Mouse (Mus musculus): ENCODE measurements around the gene Tuba1a. TPM values are rescaled to one million over a fixed set of nuclear protein-coding genes. Genes with fewer than 3 reads are reported as not detected.
A peak's percentile ranks its signal among the peaks of the same experiment; 100 is the strongest.

Gene Tuba1a
- polyA plus RNA-seq, 1 experiment from 2014 or later = 1,237 TPM

- no peaks in the 10 kb centered on the region for H3K36me3 ChIP-seq (ENCODE audit: control insufficient read depth, insufficient read depth, low read length)
- peaks cover 60% of the 10 kb centered on the region for H3K4me1 ChIP-seq (ENCODE audit: control insufficient read depth, insufficient read depth, low read length)
- H3K9me3 ChIP-seq (replicated peaks; ENCODE audit: control insufficient read depth, low read length) = no peaks in the 10 kb centered on the region
- peak overlapping the region; percentile 94 for H3K27ac ChIP-seq (ENCODE audit: low read depth, low read length)
- 4% methylated on average over 11 of the region's 11 CpGs for WGBS (ENCODE audit: insufficient replicate concordance)
- H3K4me3 ChIP-seq (ENCODE audit: low read depth, low read length) = no peak overlapping the region
- no peak for ATAC-seq (replicated peaks; ENCODE audit: insufficient number of reproducible peaks, low FRiP score, low TSS enrichment)
- H3K9ac ChIP-seq (ENCODE audit: low read depth, low read length) = no peak overlapping the region
- no peak overlapping the region; the same call in 1 of the 2 replicates for H3K4me2 ChIP-seq
- no peaks in the 10 kb centered on the region for H3K27me3 ChIP-seq (ENCODE audit: control insufficient read depth, insufficient read depth, low read length)
Observed at GRCm38 (mm10) chr15:98993865-98994264, 40.4 kb upstream of the Tuba1a start.

GRCm38 (mm10) chr15:98993093-98993793, 39.7 kb upstream of the Tuba1a start:
- 6% methylated on average over 35 of the region's 35 CpGs for WGBS (ENCODE audit: insufficient replicate concordance)
- peaks cover 57% of the 10 kb centered on the region for H3K4me1 ChIP-seq (ENCODE audit: control insufficient read depth, insufficient read depth, low read length)
- H3K9me3 ChIP-seq (replicated peaks; ENCODE audit: control insufficient read depth, low read length) = no peaks in the 10 kb centered on the region
- no peaks in the 10 kb centered on the region for H3K27me3 ChIP-seq (ENCODE audit: control insufficient read depth, insufficient read depth, low read length)
- no peaks in the 10 kb centered on the region for H3K36me3 ChIP-seq (ENCODE audit: control insufficient read depth, insufficient read depth, low read length)
- peak overlapping the region; percentile 39 for H3K4me3 ChIP-seq (ENCODE audit: low read depth, low read length)
- peak overlapping the region; percentile 94 for H3K27ac ChIP-seq (ENCODE audit: low read depth, low read length)
- ATAC-seq (replicated peaks; ENCODE audit: insufficient number of reproducible peaks, low FRiP score, low TSS enrichment) = peak; percentile 81
- peak overlapping the region; percentile 66 for H3K4me2 ChIP-seq
- H3K9ac ChIP-seq (ENCODE audit: low read depth, low read length) = peak overlapping the region; percentile 69

GRCm38 (mm10) chr15:98992086-98992912, 38.8 kb upstream of the Tuba1a start:
- H3K4me1 ChIP-seq (ENCODE audit: control insufficient read depth, insufficient read depth, low read length) = peaks cover 57% of the 10 kb centered on the region
- peak overlapping the region; percentile 39 for H3K4me3 ChIP-seq (ENCODE audit: low read depth, low read length)
- WGBS (ENCODE audit: insufficient replicate concordance) = 32% methylated on average over 17 of the region's 17 CpGs
- H3K4me2 ChIP-seq = peak overlapping the region; percentile 66
- H3K27ac ChIP-seq (ENCODE audit: low read depth, low read length) = peak overlapping the region; percentile 94
- H3K27me3 ChIP-seq (ENCODE audit: control insufficient read depth, insufficient read depth, low read length) = no peaks in the 10 kb centered on the region
- no peaks in the 10 kb centered on the region for H3K9me3 ChIP-seq (replicated peaks; ENCODE audit: control insufficient read depth, low read length)
- H3K36me3 ChIP-seq (ENCODE audit: control insufficient read depth, insufficient read depth, low read length) = no peaks in the 10 kb centered on the region
- ATAC-seq (replicated peaks; ENCODE audit: insufficient number of reproducible peaks, low FRiP score, low TSS enrichment) = no peak
- H3K9ac ChIP-seq (ENCODE audit: low read depth, low read length) = peak overlapping the region; percentile 69

- no peaks in the 10 kb centered on the region for H3K27me3 ChIP-seq (ENCODE audit: control insufficient read depth, insufficient read depth, low read length)
- peak overlapping the region; percentile 39 for H3K4me2 ChIP-seq
- no peaks in the 10 kb centered on the region for H3K36me3 ChIP-seq (ENCODE audit: control insufficient read depth, insufficient read depth, low read length)
- no peak overlapping the region for H3K4me3 ChIP-seq (ENCODE audit: low read depth, low read length)
- WGBS (ENCODE audit: insufficient replicate concordance) = 34% methylated on average over 9 of the region's 9 CpGs
- peaks cover 57% of the 10 kb centered on the region for H3K4me1 ChIP-seq (ENCODE audit: control insufficient read depth, insufficient read depth, low read length)
- peak overlapping the region; percentile 60; the same call in 1 of the 2 replicates for H3K9ac ChIP-seq (ENCODE audit: low read depth, low read length)
- no peak for ATAC-seq (replicated peaks; ENCODE audit: insufficient number of reproducible peaks, low FRiP score, low TSS enrichment)
- peak overlapping the region; percentile 38; the same call in 1 of the 2 replicates for H3K27ac ChIP-seq (ENCODE audit: low read depth, low read length)
- no peaks in the 10 kb centered on the region for H3K9me3 ChIP-seq (replicated peaks; ENCODE audit: control insufficient read depth, low read length)
Observed at GRCm38 (mm10) chr15:98991540-98992050, 38.1 kb upstream of the Tuba1a start.

DNA sequence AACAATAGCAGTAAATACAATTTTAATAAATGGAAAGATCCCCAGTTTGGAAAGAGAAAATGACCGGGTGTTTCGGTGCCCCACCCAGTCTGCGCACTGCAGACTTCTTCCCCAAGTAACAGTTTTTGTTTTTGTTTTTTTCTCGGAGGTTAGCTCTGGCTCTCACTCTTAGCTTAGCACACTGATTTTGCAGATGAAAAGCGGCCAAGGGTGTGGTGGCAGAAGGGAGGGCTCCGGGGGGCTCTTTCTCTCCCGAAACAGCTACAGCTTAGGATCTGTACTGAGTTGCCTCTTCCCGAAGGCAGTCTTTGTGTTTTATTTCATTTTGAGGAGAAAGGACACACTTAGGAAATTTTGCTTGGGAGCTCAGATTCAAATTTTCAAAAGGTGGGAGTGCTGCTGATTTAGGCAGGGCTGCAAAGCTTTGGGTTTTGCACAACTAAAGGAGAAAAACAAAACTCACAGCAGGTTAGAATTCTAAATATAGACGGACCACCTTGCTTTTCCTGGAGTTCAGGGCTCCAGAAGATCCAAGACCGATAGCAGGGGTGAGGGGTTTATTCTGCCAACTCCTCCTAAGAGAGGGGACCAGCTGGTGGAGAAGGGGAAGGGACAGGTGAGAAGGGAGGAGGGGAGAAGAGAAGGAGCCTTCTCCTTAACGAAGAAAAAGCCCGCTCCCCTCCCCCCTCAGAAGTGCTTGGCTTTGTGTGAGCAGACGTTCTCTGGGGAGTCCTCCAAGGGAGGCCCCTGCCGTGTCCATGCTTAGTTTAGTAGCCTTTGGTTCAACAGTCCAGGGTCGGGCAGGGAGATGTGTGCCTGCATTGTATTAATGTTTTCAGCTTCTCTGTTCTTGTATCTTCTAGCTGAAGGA, 37.4 kb upstream of the Tuba1a start:
- Histone ChIP-seq H3K36me3 (ENCODE audit: control insufficient read depth, insufficient read depth, low read length) (no peaks in the 10 kb centered on the region), H3K27ac (ENCODE audit: low read depth, low read length) (peak overlapping the region; percentile 38), H3K4me1 (ENCODE audit: control insufficient read depth, insufficient read depth, low read length) (peaks cover 53% of the 10 kb centered on the region), H3K4me2 (peak overlapping the region; percentile 39), H3K4me3 (ENCODE audit: low read depth, low read length) (no peak overlapping the region), H3K27me3 (ENCODE audit: control insufficient read depth, insufficient read depth, low read length) (no peaks in the 10 kb centered on the region), H3K9ac (ENCODE audit: low read depth, low read length) (peak overlapping the region; percentile 60), H3K9me3 (replicated peaks; ENCODE audit: control insufficient read depth, low read length) (no peaks in the 10 kb centered on the region)
- no peak for ATAC-seq (replicated peaks; ENCODE audit: insufficient number of reproducible peaks, low FRiP score, low TSS enrichment)
- 23% methylated on average over 15 of the region's 15 CpGs for WGBS (ENCODE audit: insufficient replicate concordance)

- WGBS (ENCODE audit: insufficient replicate concordance) = 36% methylated on average over 12 of the region's 12 CpGs
- H3K4me2 ChIP-seq = no peak overlapping the region
- no peak overlapping the region for H3K9ac ChIP-seq (ENCODE audit: low read depth, low read length)
- H3K27ac ChIP-seq (ENCODE audit: low read depth, low read length) = no peak overlapping the region
- no peak for ATAC-seq (replicated peaks; ENCODE audit: insufficient number of reproducible peaks, low FRiP score, low TSS enrichment)
- no peak overlapping the region for H3K4me3 ChIP-seq (ENCODE audit: low read depth, low read length)
- peaks cover 57% of the 10 kb centered on the region for H3K4me1 ChIP-seq (ENCODE audit: control insufficient read depth, insufficient read depth, low read length)
- no peaks in the 10 kb centered on the region for H3K27me3 ChIP-seq (ENCODE audit: control insufficient read depth, insufficient read depth, low read length)
- no peaks in the 10 kb centered on the region for H3K36me3 ChIP-seq (ENCODE audit: control insufficient read depth, insufficient read depth, low read length)
- no peaks in the 10 kb centered on the region for H3K9me3 ChIP-seq (replicated peaks; ENCODE audit: control insufficient read depth, low read length)
Observed at GRCm38 (mm10) chr15:98989701-98990430, 36.4 kb upstream of the Tuba1a start.

GRCm38 (mm10) chr15:98988787-98989186, 35.3 kb upstream of the Tuba1a start:
- Histone ChIP-seq H3K27ac (ENCODE audit: low read depth, low read length) (no peak overlapping the region), H3K9ac (ENCODE audit: low read depth, low read length) (no peak overlapping the region), H3K4me3 (ENCODE audit: low read depth, low read length) (no peak overlapping the region), H3K36me3 (ENCODE audit: control insufficient read depth, insufficient read depth, low read length) (no peaks in the 10 kb centered on the region), H3K9me3 (replicated peaks; ENCODE audit: control insufficient read depth, low read length) (no peaks in the 10 kb centered on the region), H3K4me2 (no peak overlapping the region), H3K27me3 (ENCODE audit: control insufficient read depth, insufficient read depth, low read length) (no peaks in the 10 kb centered on the region), H3K4me1 (ENCODE audit: control insufficient read depth, insufficient read depth, low read length) (peaks cover 62% of the 10 kb centered on the region)
- WGBS (ENCODE audit: insufficient replicate concordance) = 77% methylated on average over 3 of the region's 3 CpGs
- no peak for ATAC-seq (replicated peaks; ENCODE audit: insufficient number of reproducible peaks, low FRiP score, low TSS enrichment)
